Comparison of ENCODE assay signal across 19 mouse cellular contexts in the genomic region with DNA sequence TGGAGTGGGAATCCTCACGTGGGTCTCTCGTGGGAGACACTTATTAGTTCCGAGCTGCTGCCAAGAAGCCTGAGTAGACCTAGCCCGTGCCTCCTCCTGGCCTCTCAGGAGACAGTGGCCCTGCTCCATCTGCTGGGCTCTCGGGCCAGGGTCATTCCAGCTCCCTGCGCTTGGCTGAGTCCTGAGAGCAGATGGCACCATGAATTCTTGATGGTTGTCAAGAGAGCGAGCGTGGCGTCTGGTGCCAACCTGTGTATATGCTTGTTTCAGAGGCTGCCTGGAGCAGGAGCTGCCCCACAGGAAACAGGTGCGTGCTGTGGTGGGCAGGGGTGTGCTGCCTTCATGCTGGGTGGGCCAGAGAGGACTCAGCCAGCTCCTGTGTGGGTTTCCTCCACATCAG. TPM values are rescaled to one million over a fixed set of nuclear protein-coding genes. Genes with fewer than 3 reads are reported as not detected.
A peak's percentile ranks its signal among the peaks of the same experiment; 100 is the strongest.
DNase-seq lines count a peak whose midpoint lies in the region; ATAC-seq and TF ChIP-seq lines count a peak whose summit lies in the region.
"Had no signal": no experiment of that assay in that cellular context is flagged by ENCODE, and none has a peak within 500 bp of the region (broad histone marks: within the 10 kb centered on the region; RNA-seq: fewer than 3 reads in every experiment).

No protein-coding gene starts in this region.

- H3K36me3 ChIP-seq in myocyte (ENCODE audit: control insufficient read depth, insufficient read depth) = peaks cover 3% of the 10 kb centered on the region

- H3K4me2 ChIP-seq in myocyte (ENCODE audit: low read depth) = peak overlapping the region; percentile 12
- H3K4me2 ChIP-seq: heart, embryonic 13.5 days; intestine, embryonic 15.5 days; limb, embryonic 12.5 days; midbrain, embryonic 15.5 days; stomach, embryonic 15.5 days had no signal

- H3ac ChIP-seq in myocyte (ENCODE audit: control insufficient read depth, insufficient read length) = no peak overlapping the region

- no peak for TF ChIP-seq CTCF in layer of hippocampus, adult 2 months (conservative IDR thresholded peaks at IDR 0.05)
- TF ChIP-seq CTCF in brain, embryonic 14.5 days (IDR thresholded peaks at IDR 0.05; ENCODE audit: borderline replicate concordance, extremely low read depth, insufficient read depth, insufficient read length) = no peak

- no peak for DNase-seq in layer of hippocampus, adult 2 months (ENCODE audit: low spot score in 2 of 2)
- DNase-seq in layer of hippocampus, postnatal 36 days = no peak
- DNase-seq in brain, embryonic 14.5 days (ENCODE audit: low read depth) = peak; percentile 66
- peak; percentile 97 for DNase-seq in cerebellum, adult 9-10 months
- no peak for DNase-seq in testis, postnatal 14 days (ENCODE audit: low spot score)
- DNase-seq: gastrocnemius, postnatal 14 days; kidney, postnatal 14 days; lung, postnatal 36 days; right cerebral cortex, postnatal 14 days had no signal

- TF ChIP-seq POLR2A in brain, embryonic 14.5 days (IDR thresholded peaks at IDR 0.05; ENCODE audit: borderline replicate concordance, extremely low read depth, insufficient read depth, insufficient read length, poor library complexity, severe bottlenecking) = no peak
- no peak for TF ChIP-seq POLR2A in myocyte (IDR thresholded peaks at IDR 0.05; ENCODE audit: insufficient read length, low read depth)

- peak overlapping the region; percentile 98 for H3K27ac ChIP-seq in layer of hippocampus, adult 2 months
- H3K27ac ChIP-seq: heart, embryonic 13.5 days; intestine, embryonic 15.5 days; limb, embryonic 12.5 days; midbrain, embryonic 15.5 days; stomach, embryonic 15.5 days had no signal

- H3K27me3 ChIP-seq in myocyte (ENCODE audit: control insufficient read depth, insufficient read depth, insufficient read length) = no peaks in the 10 kb centered on the region
- H3K27me3 ChIP-seq: heart, embryonic 13.5 days; intestine, embryonic 15.5 days; limb, embryonic 12.5 days; midbrain, embryonic 15.5 days; stomach, embryonic 15.5 days had no signal

- no peaks in the 10 kb centered on the region for H3K79me2 ChIP-seq in myocyte (ENCODE audit: control insufficient read depth, insufficient read depth)

- no peak overlapping the region for H3K4me3 ChIP-seq in layer of hippocampus, adult 2 months
- H3K4me3 ChIP-seq in myocyte = no peak overlapping the region
- H3K4me3 ChIP-seq: heart, embryonic 13.5 days; intestine, embryonic 15.5 days; limb, embryonic 12.5 days; midbrain, embryonic 15.5 days; stomach, embryonic 15.5 days had no signal

- no peak for ATAC-seq in erythroid progenitor cell, adult 5-6 weeks (replicated peaks; ENCODE audit: low FRiP score, poor library complexity, severe bottlenecking)
- ATAC-seq: intestine, embryonic 15.5 days; midbrain, embryonic 15.5 days had no signal

TF ChIP-seq in myocyte, 11 proteins besides CTCF, POLR2A, EP300 and RAD21:
- TF ChIP-seq TCF12 (IDR thresholded peaks at IDR 0.05; ENCODE audit: insufficient read depth, poor library complexity, severe bottlenecking) (no peak), REST (IDR thresholded peaks at IDR 0.05; ENCODE audit: insufficient read depth, insufficient read length) (no peak), CEBPB (IDR thresholded peaks at IDR 0.05; ENCODE audit: insufficient read depth, poor library complexity, severe bottlenecking) (no peak), POLR2AphosphoS2 (IDR thresholded peaks at IDR 0.05; ENCODE audit: insufficient read length, low read depth) (no peak), MYOD1 (IDR thresholded peaks at IDR 0.05; ENCODE audit: control insufficient read depth in 1 of 3, insufficient read length in 2 of 3, low read depth in 2 of 3) (peak in 1 of 3 experiments; percentile 42), MAX (IDR thresholded peaks at IDR 0.05; ENCODE audit: low read depth) (no peak), MYOG (IDR thresholded peaks at IDR 0.05; ENCODE audit: control insufficient read depth in 1 of 3, insufficient read depth in 1 of 3, insufficient read length in 2 of 3, low read depth in 2 of 3) (no peak), E2F4 (IDR thresholded peaks at IDR 0.05; ENCODE audit: insufficient read depth) (no peak)

RNA-seq across cellular contexts. Expression of gene Gm6583, which starts 12.8 kb away (rescaled TPM):
- total RNA-seq in layer of hippocampus, adult 2 months (2021) = not detected
- not detected for total RNA-seq in layer of hippocampus, postnatal 36 days (2021)
- not detected in 2 replicates for polyA plus RNA-seq in brain, embryonic 14.5 days (2012; rRNA removed)
- polyA plus RNA-seq in myocyte (2012; fragmentation: generic; extraction: Trizol) = 0.04 TPM
- total RNA-seq in erythroid progenitor cell, adult 5-6 weeks (2015; ENCODE audit: low replicate concordance) = not detected in 2 replicates
- total RNA-seq in erythroid progenitor cell, adult 5-6 weeks (2017; ENCODE audit: low replicate concordance) = not detected in 2 replicates
- total RNA-seq: gastrocnemius, postnatal 14 days; layer of hippocampus, postnatal 25 days; neutrophil, adult 5-6 weeks had no signal

RNA-seq across cellular contexts. Expression of gene Hps4, which starts 25.8 kb away (rescaled TPM):
- 10 to 100 TPM; 30.3 to 37.5 TPM for total RNA-seq in layer of hippocampus, adult 2 months (2021)
- 10 to 100 TPM; 37.4 to 38.7 TPM for total RNA-seq in layer of hippocampus, postnatal 36 days (2021)
- polyA plus RNA-seq in brain, embryonic 14.5 days (2012; rRNA removed) = 63.3 and 77.7 TPM in 2 replicates
- polyA plus RNA-seq in myocyte (2012; fragmentation: generic; extraction: Trizol) = 19.1 TPM
- 8.0 and 14.1 TPM in 2 replicates for total RNA-seq in erythroid progenitor cell, adult 5-6 weeks (2015; ENCODE audit: low replicate concordance)
- total RNA-seq in erythroid progenitor cell, adult 5-6 weeks (2017; ENCODE audit: low replicate concordance) = 0.64 and 1.9 TPM in 2 replicates

RNA-seq across cellular contexts. Expression of gene Srrd, which starts 25.8 kb away (rescaled TPM):
- total RNA-seq in layer of hippocampus, adult 2 months (2021) = 10 to 100 TPM; 21.4 to 30.4 TPM
- 10 to 100 TPM; 21.9 to 24.8 TPM for total RNA-seq in layer of hippocampus, postnatal 36 days (2021)
- polyA plus RNA-seq in brain, embryonic 14.5 days (2012; rRNA removed) = 69.5 and 105 TPM in 2 replicates
- 19.0 TPM for polyA plus RNA-seq in myocyte (2012; fragmentation: generic; extraction: Trizol)
- 15.1 and 20.1 TPM in 2 replicates for total RNA-seq in erythroid progenitor cell, adult 5-6 weeks (2015; ENCODE audit: low replicate concordance)
- 0.38 and 6.2 TPM in 2 replicates for total RNA-seq in erythroid progenitor cell, adult 5-6 weeks (2017; ENCODE audit: low replicate concordance)

RNA-seq across cellular contexts. Expression of gene Asphd2, which starts 26.0 kb away (rescaled TPM):
- total RNA-seq in layer of hippocampus, adult 2 months (2021) = 100 to 1,000 TPM; 223 to 224 TPM
- total RNA-seq in layer of hippocampus, postnatal 36 days (2021) = 100 to 1,000 TPM; 203 to 211 TPM
- 120 and 140 TPM in 2 replicates for polyA plus RNA-seq in brain, embryonic 14.5 days (2012; rRNA removed)
- polyA plus RNA-seq in myocyte (2012; fragmentation: generic; extraction: Trizol) = 0.67 TPM
- total RNA-seq in erythroid progenitor cell, adult 5-6 weeks (2015; ENCODE audit: low replicate concordance) = not detected in 2 replicates
- not detected in 2 replicates for total RNA-seq in erythroid progenitor cell, adult 5-6 weeks (2017; ENCODE audit: low replicate concordance)
- total RNA-seq: neutrophil, adult 5-6 weeks had no signal
- polyA plus RNA-seq: liver, embryonic 16.5 days had no signal

RNA-seq across cellular contexts. Expression of gene Tfip11, which starts 42.5 kb away (rescaled TPM):
- total RNA-seq in layer of hippocampus, adult 2 months (2021) = 10 to 100 TPM; 40.6 to 40.8 TPM
- 10 to 100 TPM; 40.8 to 42.2 TPM for total RNA-seq in layer of hippocampus, postnatal 36 days (2021)
- polyA plus RNA-seq in brain, embryonic 14.5 days (2012; rRNA removed) = 41.2 and 44.6 TPM in 2 replicates
- 31.7 TPM for polyA plus RNA-seq in myocyte (2012; fragmentation: generic; extraction: Trizol)
- 6.3 and 8.6 TPM in 2 replicates for total RNA-seq in erythroid progenitor cell, adult 5-6 weeks (2015; ENCODE audit: low replicate concordance)
- total RNA-seq in erythroid progenitor cell, adult 5-6 weeks (2017; ENCODE audit: low replicate concordance) = 10.5 and 25.9 TPM in 2 replicates

Comparison
In these comparisons a context has a peak if more than half of its experiments do, and no peak if none do; other contexts are left out.
1. DNase-seq: peak in brain, embryonic 14.5 days (single experiment) and cerebellum, adult 9-10 months (single experiment); none in layer of hippocampus, adult 2 months (0 of 2), layer of hippocampus, postnatal 36 days (0 of 2) and testis, postnatal 14 days (single experiment).